Comparison of ENCODE assay signal across 8 mouse cellular contexts in the genomic region with DNA sequence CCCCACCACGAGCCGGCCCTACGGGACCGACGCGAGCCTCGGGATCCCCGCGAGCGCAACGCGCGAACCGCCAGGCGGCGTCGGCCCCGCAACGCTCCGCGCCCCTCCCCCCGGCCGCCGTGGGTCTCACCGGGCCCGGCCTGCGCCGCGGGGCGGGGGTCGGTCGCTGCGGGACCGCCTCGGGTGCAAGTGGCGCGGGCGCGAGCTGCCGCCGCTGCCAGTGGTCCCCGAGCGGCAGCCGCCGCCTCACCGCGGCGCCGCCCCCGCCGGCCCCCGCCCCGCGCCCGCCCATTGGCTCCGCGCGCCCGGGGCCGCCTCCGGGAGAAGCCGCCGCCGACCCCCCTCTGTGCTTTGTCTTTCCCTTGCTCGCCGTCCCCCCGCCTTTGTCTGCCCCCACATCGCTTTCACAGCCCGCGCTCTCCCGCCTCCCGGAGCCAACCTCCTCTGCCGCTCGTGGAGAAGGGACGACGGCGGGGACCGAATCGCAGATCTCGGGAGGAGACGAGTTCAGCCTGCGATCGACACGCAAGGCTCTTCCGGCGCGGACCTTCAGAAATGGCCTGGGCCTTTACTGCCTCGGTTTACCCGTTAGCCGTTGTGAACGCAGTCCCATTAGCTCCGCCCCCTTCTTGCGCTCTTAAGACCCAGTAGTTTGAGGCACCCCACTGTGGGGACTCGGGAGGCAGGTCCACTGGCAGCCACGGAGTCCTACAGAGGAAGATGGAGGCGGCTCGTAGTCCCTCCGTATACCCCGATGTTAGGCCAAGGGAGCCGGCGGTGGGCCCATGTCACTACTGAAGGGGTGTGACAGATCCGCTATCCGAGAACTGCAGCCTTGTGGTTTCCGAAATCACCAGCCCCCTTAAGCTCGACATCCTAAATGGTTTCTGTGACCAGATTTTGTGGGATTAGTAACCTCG. TPM values are rescaled to one million over a fixed set of nuclear protein-coding genes. Genes with fewer than 3 reads are reported as not detected.
DNase-seq lines count a peak whose midpoint lies in the region; ATAC-seq and TF ChIP-seq lines count a peak whose summit lies in the region.

No protein-coding gene starts in this region.

- peak overlapping the region; percentile 99 for H3K27ac ChIP-seq in forebrain, embryonic 11.5 days (ENCODE audit: low read depth, low read length)
- H3K27ac ChIP-seq in heart, postnatal 0 days (ENCODE audit: low read depth), result peak overlapping the region; percentile 82
- H3K27ac ChIP-seq in liver, embryonic 15.5 days (replicated peaks), result peak overlapping the region; percentile 84
- peak overlapping the region; percentile 97 for H3K27ac ChIP-seq in neural tube, embryonic 11.5 days (ENCODE audit: low read depth, low read length)
- peak overlapping the region; percentile 88 for H3K27ac ChIP-seq in stomach, postnatal 0 days (replicated peaks)

- H3K9me3 ChIP-seq in forebrain, embryonic 11.5 days (ENCODE audit: control insufficient read depth, low read length), result no peaks in the 10 kb centered on the region
- no peaks in the 10 kb centered on the region for H3K9me3 ChIP-seq in heart, postnatal 0 days (replicated peaks; ENCODE audit: control insufficient read depth, low read length)
- H3K9me3 ChIP-seq in liver, embryonic 15.5 days (replicated peaks), result no peaks in the 10 kb centered on the region
- no peaks in the 10 kb centered on the region for H3K9me3 ChIP-seq in neural tube, embryonic 11.5 days (ENCODE audit: control insufficient read depth, low read length)
- no peaks in the 10 kb centered on the region for H3K9me3 ChIP-seq in stomach, postnatal 0 days (ENCODE audit: control insufficient read depth, low read length)

- no peak for TF ChIP-seq EP300 in heart, postnatal 0 days (IDR thresholded peaks at IDR 0.05; ENCODE audit: low read depth)
- no peak for TF ChIP-seq EP300 in stomach, postnatal 0 days (optimal IDR thresholded peaks at IDR 0.05)

- DNase-seq in CD8-positive naive resting alpha-beta T cell, adult 2 months (ENCODE audit: low read depth in 2 of 2, low spot score in 2 of 2), result peak; percentile 68 to 69
- peak; percentile 92 for DNase-seq in brain, adult 2 months (ENCODE audit: low read depth, low spot score)
- peak; percentile 93 for DNase-seq in forebrain, embryonic 11.5 days (ENCODE audit: low spot score)
- DNase-seq in heart, postnatal 0 days (ENCODE audit: low spot score), result peak; percentile 59
- peak; percentile 79 to 87 for DNase-seq in kidney, postnatal 25 days
- peak; percentile 85 for DNase-seq in neural tube, embryonic 11.5 days (ENCODE audit: low spot score)
- peak; percentile 66 for DNase-seq in stomach, postnatal 0 days (ENCODE audit: low spot score)

- H3K27me3 ChIP-seq in forebrain, embryonic 11.5 days (ENCODE audit: control insufficient read depth, insufficient read depth, low read length), result no peaks in the 10 kb centered on the region
- no peaks in the 10 kb centered on the region for H3K27me3 ChIP-seq in heart, postnatal 0 days (ENCODE audit: control insufficient read depth, insufficient read depth, low read length)
- H3K27me3 ChIP-seq in liver, embryonic 15.5 days, result peaks cover 37% of the 10 kb centered on the region
- no peaks in the 10 kb centered on the region for H3K27me3 ChIP-seq in neural tube, embryonic 11.5 days (ENCODE audit: control insufficient read depth, insufficient read depth, low read length)
- no peaks in the 10 kb centered on the region for H3K27me3 ChIP-seq in stomach, postnatal 0 days (ENCODE audit: control insufficient read depth, insufficient read depth, low read length)

- H3K4me2 ChIP-seq in forebrain, embryonic 11.5 days (ENCODE audit: low read depth, low read length, severe bottlenecking), result peak overlapping the region; percentile 93
- peak overlapping the region; percentile 97 for H3K4me2 ChIP-seq in heart, postnatal 0 days (ENCODE audit: low read depth, low read length)
- peak overlapping the region; percentile 93 for H3K4me2 ChIP-seq in liver, embryonic 15.5 days
- H3K4me2 ChIP-seq in neural tube, embryonic 11.5 days (ENCODE audit: low read depth), result peak overlapping the region; percentile 94
- peak overlapping the region; percentile 92 for H3K4me2 ChIP-seq in stomach, postnatal 0 days (replicated peaks; ENCODE audit: low read depth)

- peaks cover 13% of the 10 kb centered on the region for H3K4me1 ChIP-seq in forebrain, embryonic 11.5 days (replicated peaks; ENCODE audit: control insufficient read depth, insufficient read depth, low read length)
- no peaks in the 10 kb centered on the region for H3K4me1 ChIP-seq in heart, postnatal 0 days (ENCODE audit: control insufficient read depth, insufficient read depth)
- H3K4me1 ChIP-seq in liver, embryonic 15.5 days (replicated peaks), result peaks cover 52% of the 10 kb centered on the region
- peaks cover 17% of the 10 kb centered on the region for H3K4me1 ChIP-seq in neural tube, embryonic 11.5 days (ENCODE audit: control insufficient read depth, insufficient read depth, low read length)
- H3K4me1 ChIP-seq in stomach, postnatal 0 days (replicated peaks; ENCODE audit: control insufficient read depth, insufficient read depth), result 0 out of 2 replicates have a peak, but pooled peaks cover 2% of the 10 kb centered on the region

- H3K9ac ChIP-seq in forebrain, embryonic 11.5 days (ENCODE audit: low read length), result peak overlapping the region; percentile 95
- H3K9ac ChIP-seq in heart, postnatal 0 days (replicated peaks; ENCODE audit: low read depth, low read length), result peak overlapping the region; percentile 88
- H3K9ac ChIP-seq in liver, embryonic 15.5 days, result peak overlapping the region; percentile 66
- peak overlapping the region; percentile 95 for H3K9ac ChIP-seq in neural tube, embryonic 11.5 days (ENCODE audit: low read length)
- H3K9ac ChIP-seq in stomach, postnatal 0 days (ENCODE audit: low read length), result peak overlapping the region; percentile 83

- ATAC-seq in forebrain, embryonic 11.5 days (replicated peaks; ENCODE audit: low FRiP score), result peak; percentile 74
- peak; percentile 52 for ATAC-seq in heart, postnatal 0 days (ENCODE audit: insufficient read depth, low read depth)
- peak; percentile 59 for ATAC-seq in liver, embryonic 15.5 days (ENCODE audit: insufficient read depth)
- ATAC-seq in neural tube, embryonic 11.5 days (ENCODE audit: insufficient read depth, low FRiP score, low TSS enrichment), result peak; percentile 71
- peak; percentile 35 for ATAC-seq in stomach, postnatal 0 days (ENCODE audit: low FRiP score, low TSS enrichment)

- no peak for TF ChIP-seq CTCF in heart, postnatal 0 days (IDR thresholded peaks at IDR 0.05; ENCODE audit: low read depth)
- peak; percentile 36; the same call in 1 of the 2 replicates for TF ChIP-seq CTCF in stomach, postnatal 0 days (IDR thresholded peaks at IDR 0.05; ENCODE audit: low read depth)

- 1% methylated on average over 68 of the region's 106 CpGs for WGBS in forebrain, embryonic 11.5 days
- WGBS in heart, postnatal 0 days, result 1% methylated on average over 73 of the region's 106 CpGs
- under 1% methylated on average over 101 of the region's 106 CpGs for WGBS in liver, embryonic 15.5 days (ENCODE audit: insufficient replicate concordance)
- WGBS in neural tube, embryonic 11.5 days, result under 1% methylated on average over 69 of the region's 106 CpGs
- under 1% methylated on average over 67 of the region's 106 CpGs for whole genome bisulfite sequencing in stomach, postnatal 0 days

- H3K36me3 ChIP-seq in forebrain, embryonic 11.5 days (ENCODE audit: control insufficient read depth, insufficient read depth, low read length), result peaks cover 6% of the 10 kb centered on the region; the same call in 1 of the 2 replicates
- H3K36me3 ChIP-seq in heart, postnatal 0 days (replicated peaks; ENCODE audit: control insufficient read depth, insufficient read depth, low read length), result peaks cover 24% of the 10 kb centered on the region; the same call in 1 of the 2 replicates
- 0 out of 2 replicates have a peak, but pooled peaks cover 13% of the 10 kb centered on the region for H3K36me3 ChIP-seq in liver, embryonic 15.5 days (replicated peaks)
- H3K36me3 ChIP-seq in neural tube, embryonic 11.5 days (ENCODE audit: control insufficient read depth, insufficient read depth, low read length), result peaks cover 12% of the 10 kb centered on the region
- H3K36me3 ChIP-seq in stomach, postnatal 0 days (ENCODE audit: control insufficient read depth, insufficient read depth, low read length), result peaks cover 5% of the 10 kb centered on the region

- H3K4me3 ChIP-seq in forebrain, embryonic 11.5 days (ENCODE audit: low read depth, low read length), result peak overlapping the region; percentile 84
- H3K4me3 ChIP-seq in heart, postnatal 0 days (ENCODE audit: low read depth, low read length), result peak overlapping the region; percentile 82
- peak overlapping the region; percentile 69 for H3K4me3 ChIP-seq in liver, embryonic 15.5 days (replicated peaks)
- peak overlapping the region; percentile 86 for H3K4me3 ChIP-seq in neural tube, embryonic 11.5 days (ENCODE audit: low read depth, low read length)
- peak overlapping the region; percentile 69 for H3K4me3 ChIP-seq in stomach, postnatal 0 days (ENCODE audit: low read depth, low read length)

RNA-seq across cellular contexts. Expression of a gene that starts 0.5 kb away (rescaled TPM):
- 1.2 TPM in 1 of 2 replicates, not detected in the other for polyA plus RNA-seq in forebrain, embryonic 11.5 days (2014; fragmentation: Nextera tagmentation; extraction: Ambion mirVana)
- not detected in 2 replicates for total RNA-seq in heart, postnatal 0 days (2014; rRNA removed; ENCODE audit: low replicate concordance)
- not detected in 2 replicates for polyA plus RNA-seq in heart, postnatal 0 days (2015; fragmentation: Nextera tagmentation; extraction: Ambion mirVana)
- polyA plus RNA-seq in liver, embryonic 15.5 days (2015; fragmentation: Nextera tagmentation; extraction: Ambion mirVana), result not detected in 2 replicates
- polyA plus RNA-seq in neural tube, embryonic 11.5 days (2014; fragmentation: Nextera tagmentation; extraction: Ambion mirVana), result not detected in 2 replicates
- not detected in 2 replicates for polyA plus RNA-seq in stomach, postnatal 0 days (2015; fragmentation: Nextera tagmentation; extraction: Ambion mirVana)

RNA-seq across cellular contexts. Expression of a gene that starts 0.5 kb away (rescaled TPM):
- polyA plus RNA-seq in forebrain, embryonic 11.5 days (2014; fragmentation: Nextera tagmentation; extraction: Ambion mirVana), result 309 and 337 TPM in 2 replicates
- total RNA-seq in heart, postnatal 0 days (2014; rRNA removed; ENCODE audit: low replicate concordance), result 8.2 and 34.8 TPM in 2 replicates
- polyA plus RNA-seq in heart, postnatal 0 days (2015; fragmentation: Nextera tagmentation; extraction: Ambion mirVana), result 40.4 and 44.6 TPM in 2 replicates
- 82.2 and 82.7 TPM in 2 replicates for polyA plus RNA-seq in liver, embryonic 15.5 days (2015; fragmentation: Nextera tagmentation; extraction: Ambion mirVana)
- 295 and 337 TPM in 2 replicates for polyA plus RNA-seq in neural tube, embryonic 11.5 days (2014; fragmentation: Nextera tagmentation; extraction: Ambion mirVana)
- 45.3 and 48.7 TPM in 2 replicates for polyA plus RNA-seq in stomach, postnatal 0 days (2015; fragmentation: Nextera tagmentation; extraction: Ambion mirVana)

RNA-seq across cellular contexts. Expression of a gene that starts 41.8 kb away (rescaled TPM):
- 41.8 and 43.6 TPM in 2 replicates for polyA plus RNA-seq in forebrain, embryonic 11.5 days (2014; fragmentation: Nextera tagmentation; extraction: Ambion mirVana)
- total RNA-seq in heart, postnatal 0 days (2014; rRNA removed; ENCODE audit: low replicate concordance), result 12.6 and 18.7 TPM in 2 replicates
- polyA plus RNA-seq in heart, postnatal 0 days (2015; fragmentation: Nextera tagmentation; extraction: Ambion mirVana), result 12.6 and 13.0 TPM in 2 replicates
- 7.8 and 7.9 TPM in 2 replicates for polyA plus RNA-seq in liver, embryonic 15.5 days (2015; fragmentation: Nextera tagmentation; extraction: Ambion mirVana)
- 40.6 and 43.1 TPM in 2 replicates for polyA plus RNA-seq in neural tube, embryonic 11.5 days (2014; fragmentation: Nextera tagmentation; extraction: Ambion mirVana)
- 9.9 and 11.8 TPM in 2 replicates for polyA plus RNA-seq in stomach, postnatal 0 days (2015; fragmentation: Nextera tagmentation; extraction: Ambion mirVana)

RNA-seq across cellular contexts. Expression of a gene that starts 56.0 kb away (rescaled TPM):
- 70.9 and 74.1 TPM in 2 replicates for polyA plus RNA-seq in forebrain, embryonic 11.5 days (2014; fragmentation: Nextera tagmentation; extraction: Ambion mirVana)
- total RNA-seq in heart, postnatal 0 days (2014; rRNA removed; ENCODE audit: low replicate concordance), result 22.0 and 23.6 TPM in 2 replicates
- polyA plus RNA-seq in heart, postnatal 0 days (2015; fragmentation: Nextera tagmentation; extraction: Ambion mirVana), result 80.6 and 89.8 TPM in 2 replicates
- polyA plus RNA-seq in liver, embryonic 15.5 days (2015; fragmentation: Nextera tagmentation; extraction: Ambion mirVana), result 36.4 and 37.3 TPM in 2 replicates
- polyA plus RNA-seq in neural tube, embryonic 11.5 days (2014; fragmentation: Nextera tagmentation; extraction: Ambion mirVana), result 63.1 and 73.4 TPM in 2 replicates
- polyA plus RNA-seq in stomach, postnatal 0 days (2015; fragmentation: Nextera tagmentation; extraction: Ambion mirVana), result 51.4 and 52.5 TPM in 2 replicates

RNA-seq across cellular contexts. Expression of a gene that starts 56.5 kb away (rescaled TPM):
- polyA plus RNA-seq in forebrain, embryonic 11.5 days (2014; fragmentation: Nextera tagmentation; extraction: Ambion mirVana), result 109 and 111 TPM in 2 replicates
- 15.8 and 17.8 TPM in 2 replicates for total RNA-seq in heart, postnatal 0 days (2014; rRNA removed; ENCODE audit: low replicate concordance)
- polyA plus RNA-seq in heart, postnatal 0 days (2015; fragmentation: Nextera tagmentation; extraction: Ambion mirVana), result 25.5 and 29.2 TPM in 2 replicates
- polyA plus RNA-seq in liver, embryonic 15.5 days (2015; fragmentation: Nextera tagmentation; extraction: Ambion mirVana), result 21.3 and 22.4 TPM in 2 replicates
- 102 and 106 TPM in 2 replicates for polyA plus RNA-seq in neural tube, embryonic 11.5 days (2014; fragmentation: Nextera tagmentation; extraction: Ambion mirVana)
- 27.2 TPM in 2 replicates for polyA plus RNA-seq in stomach, postnatal 0 days (2015; fragmentation: Nextera tagmentation; extraction: Ambion mirVana)

Comparison
In these comparisons a context has a peak if more than half of its experiments do, and no peak if none do; other contexts are left out.
1. Peak in every context shown above with its lines: DNase-seq, ATAC-seq, H3K4me3 ChIP-seq and H3K27ac ChIP-seq.